Mouse (Mus musculus) yolk sac, embryonic 10.5 days (tissue): ENCODE data around the gene Bbip1.
"Not testable (repeated sequence)": the region's sequence is repeated elsewhere in the genome, so short reads cannot be mapped to it uniquely, and the experiment has no call there.

Experiments used
- DNase-seq: peaks from one replicate; pipeline ENCODE4 v3.0.0-alpha.2; 2017; ENCODE audit warnings: low spot score

Bbip1 gene

GRCm38 (mm10) chr19:53925338-53925751 lies 19.1 kb downstream of the Bbip1 start:
- no peak for DNase-seq

GRCm38 (mm10) chr19:53921996-53922395 lies 22.4 kb downstream of the Bbip1 start:
- not testable (repeated sequence) for DNase-seq

DNA sequence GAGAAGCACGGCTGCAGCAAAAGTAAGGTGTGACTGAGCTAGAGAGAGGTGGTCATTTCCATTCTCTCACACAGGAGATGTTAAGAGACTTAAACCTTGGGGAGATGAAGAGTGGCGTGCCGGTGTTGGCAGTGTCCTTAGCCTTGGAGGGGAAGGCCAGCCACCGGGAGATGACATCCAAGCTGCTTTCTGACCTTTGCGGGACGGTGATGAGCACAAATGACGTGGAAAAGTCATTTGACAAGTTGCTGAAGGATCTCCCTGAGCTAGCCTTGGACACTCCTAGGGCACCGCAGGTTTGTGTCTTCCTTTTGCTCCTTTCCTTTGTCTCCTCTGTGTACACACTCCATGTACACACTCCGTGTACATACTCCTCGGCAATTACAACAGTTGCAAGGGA lies 24.9 kb downstream of the Bbip1 start:
- DNase-seq, result no peak

- DNase-seq, result no peak
These were observed 29.5 kb downstream of the Bbip1 start for GRCm38 (mm10) chr19:53914950-53915349.

DNA sequence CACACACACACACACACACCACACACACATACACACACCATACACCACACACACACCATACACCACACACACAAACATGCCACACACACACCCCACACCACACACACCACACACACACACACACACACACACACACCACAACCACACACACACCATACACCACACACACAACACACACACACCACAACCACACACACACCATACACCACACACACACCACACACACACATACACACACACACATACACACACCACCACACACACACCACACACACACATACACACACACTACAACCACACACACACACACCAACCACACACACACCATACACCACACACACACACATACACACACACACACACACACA lies 37.7 kb downstream of the Bbip1 start:
- DNase-seq, result not testable (repeated sequence)

DNA sequence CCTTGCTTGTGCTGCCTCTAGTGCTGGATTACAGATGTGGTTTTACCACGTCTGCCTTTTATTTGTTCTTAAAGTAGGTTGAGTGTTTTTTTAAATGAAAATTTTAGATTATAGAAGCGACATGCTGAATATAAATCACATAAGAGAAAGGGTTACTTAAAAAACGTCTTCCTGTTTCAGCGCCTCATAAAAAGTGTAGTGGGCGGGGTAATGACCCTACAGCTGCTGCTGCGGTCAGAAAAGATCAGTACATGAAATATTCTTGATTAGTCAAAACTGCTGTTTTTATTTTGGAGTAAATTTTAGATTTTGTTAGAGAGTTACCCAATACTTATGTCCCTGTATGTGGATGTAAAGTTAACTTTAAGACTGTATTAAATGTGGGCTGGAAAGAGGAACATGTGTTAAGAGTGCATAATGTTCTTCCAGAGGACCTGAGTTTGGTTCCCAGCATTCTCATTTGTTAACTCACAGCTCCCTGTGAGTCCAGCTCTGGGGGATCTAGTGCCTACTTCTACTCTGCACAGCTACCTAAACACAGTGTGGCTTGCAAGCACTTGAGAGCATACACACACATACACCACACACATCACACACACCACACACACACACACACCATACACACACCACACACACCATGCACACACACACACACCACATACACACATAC lies 38.3 kb downstream of the Bbip1 start:
- DNase-seq, result no peak

DNA sequence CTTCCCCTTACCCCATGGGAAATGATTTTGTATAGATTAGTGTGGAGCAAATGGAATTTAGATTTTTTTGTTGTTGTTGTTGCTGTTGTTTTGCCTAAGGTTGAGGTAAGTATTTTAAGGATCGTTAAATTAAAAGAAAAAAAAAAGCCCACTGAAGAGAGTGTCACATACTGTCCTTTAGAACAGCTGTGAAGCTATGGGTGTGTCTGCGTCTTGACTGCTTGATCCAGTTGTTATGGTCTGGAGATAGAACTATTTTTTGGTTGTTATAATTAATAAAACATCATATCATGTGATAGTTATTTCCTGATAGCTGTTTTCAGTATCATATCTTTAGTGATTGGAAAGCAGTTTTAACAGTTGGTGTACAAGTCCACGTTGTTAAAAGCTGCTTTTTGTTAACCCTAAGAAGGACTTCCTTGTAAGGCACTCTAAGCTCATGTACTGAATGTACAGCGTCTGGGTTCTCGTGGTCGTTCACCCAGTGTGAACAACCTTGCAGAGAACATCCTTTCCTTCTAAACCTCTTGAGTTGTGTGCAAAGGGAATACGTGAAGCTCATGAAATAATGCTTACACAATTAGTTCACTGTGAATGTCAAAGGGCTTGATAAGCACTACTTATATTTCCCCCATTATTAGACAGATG lies 39.5 kb downstream of the Bbip1 start:
- no peak for DNase-seq

GRCm38 (mm10) chr19:53903507-53904321 lies 40.7 kb downstream of the Bbip1 start:
- peak; percentile 39 for DNase-seq

GRCm38 (mm10) chr19:53902739-53903487 lies 41.5 kb downstream of the Bbip1 start:
- DNase-seq, result peak; percentile 99

DNA sequence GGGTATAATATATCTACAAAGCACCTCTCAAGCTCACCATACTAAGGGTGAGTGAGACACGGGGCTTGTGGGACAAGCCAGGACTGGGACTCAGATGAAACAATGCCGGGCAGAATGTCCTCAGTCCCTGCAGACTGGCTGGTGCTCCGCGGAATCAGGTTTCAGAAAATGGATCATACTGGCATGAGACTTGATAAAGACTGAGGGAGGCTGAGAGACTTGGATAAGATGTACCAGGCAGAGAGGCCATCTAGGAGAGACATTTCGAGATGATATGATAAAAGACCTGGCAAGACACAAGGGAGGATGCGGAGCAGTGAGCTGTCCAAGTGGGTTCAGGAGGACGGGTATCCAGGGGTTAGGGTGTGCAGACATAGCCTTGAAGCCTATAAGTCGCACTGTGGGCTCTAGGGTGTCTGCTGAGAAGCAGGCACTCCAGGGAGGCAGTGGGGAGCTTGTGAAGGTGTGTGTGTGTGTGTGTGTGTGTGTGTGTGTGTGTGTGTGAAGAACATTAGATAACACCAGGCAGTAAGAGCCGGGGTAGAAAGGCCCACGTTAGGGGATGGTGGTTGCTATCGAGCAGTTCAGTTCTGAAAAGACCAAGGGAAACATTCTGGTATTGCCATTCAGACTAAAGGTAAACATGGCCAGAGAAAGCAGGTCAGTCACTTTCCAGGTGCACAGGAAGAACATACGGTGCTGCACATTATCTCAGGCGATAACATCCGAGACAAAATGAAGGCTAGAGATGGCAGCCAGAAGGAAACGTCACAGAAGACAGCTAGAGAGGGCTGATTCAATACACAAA lies 42.3 kb downstream of the Bbip1 start:
- DNase-seq, result no peak

DNA sequence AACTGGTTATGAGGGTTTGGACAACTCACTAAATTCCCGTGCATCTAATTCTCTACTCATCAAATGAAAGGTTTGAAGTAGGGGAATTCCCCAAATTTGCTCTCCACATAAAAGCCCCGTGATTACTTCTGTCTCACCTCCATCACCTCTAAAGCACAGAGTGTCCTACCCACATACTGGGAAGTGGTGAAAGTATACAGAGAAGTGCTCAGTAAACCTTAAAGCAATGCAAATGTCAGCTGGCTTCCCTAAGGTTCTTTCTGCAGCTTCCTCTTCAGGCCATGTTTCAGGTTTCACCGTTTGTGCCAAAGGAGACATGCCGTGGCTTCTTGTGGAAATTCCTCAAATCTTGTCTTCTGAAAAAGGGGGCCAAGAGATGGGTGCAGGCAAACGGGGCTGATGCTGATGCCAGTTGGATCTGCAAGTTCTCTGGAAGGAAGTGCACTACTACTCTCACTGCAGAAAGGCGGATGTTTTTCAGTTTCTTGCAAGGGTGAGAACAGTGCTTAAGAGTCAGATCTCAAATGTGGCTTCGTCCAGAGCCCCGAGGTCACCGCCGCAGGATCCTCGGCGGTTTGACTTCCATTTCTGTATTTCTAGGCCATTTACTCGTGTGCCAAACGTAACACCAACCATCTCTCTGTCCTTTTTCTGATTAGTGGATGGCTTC lies 44.4 kb downstream of the Bbip1 start:
- DNase-seq, result no peak

DNA sequence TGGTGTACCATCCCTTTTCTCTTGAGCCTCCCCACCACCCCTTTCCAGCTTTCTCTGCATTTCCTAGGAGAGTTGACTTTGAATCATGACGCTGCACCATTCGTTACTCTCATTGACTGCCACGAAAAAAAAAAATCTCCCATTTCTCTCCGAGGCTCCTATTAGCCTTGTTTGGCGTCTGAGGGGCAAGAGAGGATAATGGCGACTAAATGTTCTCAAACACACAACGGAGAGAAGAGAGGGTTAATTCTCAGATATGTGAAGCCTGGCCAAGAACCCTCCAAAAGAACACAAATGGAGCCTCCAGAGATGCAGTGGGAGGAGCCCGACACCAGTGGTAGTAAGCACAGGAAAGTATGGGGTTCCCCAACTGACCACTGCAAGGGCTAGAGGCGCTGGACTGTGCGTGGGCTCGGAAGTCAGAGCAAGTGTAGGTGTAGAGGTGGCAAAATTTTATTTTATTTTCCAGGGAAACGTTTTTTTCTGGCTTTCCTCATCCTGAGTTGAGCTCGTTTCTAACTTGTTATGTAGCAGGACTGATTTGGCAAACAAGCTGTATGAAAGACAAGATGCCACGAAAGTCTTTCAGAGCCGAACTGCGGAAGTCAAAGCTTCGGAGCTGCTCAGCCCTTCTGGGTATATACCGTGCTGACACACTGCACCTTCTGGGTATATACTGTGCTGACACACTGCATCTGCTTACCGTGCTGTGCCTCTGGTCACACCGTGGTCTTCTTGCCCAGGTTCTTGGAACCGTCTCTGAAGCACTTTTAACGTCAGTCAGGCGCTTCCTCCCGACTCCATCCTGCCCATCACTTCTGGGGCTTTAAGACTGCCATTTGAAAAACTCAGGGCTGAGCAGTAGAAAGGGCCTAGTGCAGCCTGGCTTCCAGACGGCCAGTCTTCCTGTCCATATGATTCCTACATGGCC lies 45.2 kb downstream of the Bbip1 start:
- DNase-seq, result no peak

DNA sequence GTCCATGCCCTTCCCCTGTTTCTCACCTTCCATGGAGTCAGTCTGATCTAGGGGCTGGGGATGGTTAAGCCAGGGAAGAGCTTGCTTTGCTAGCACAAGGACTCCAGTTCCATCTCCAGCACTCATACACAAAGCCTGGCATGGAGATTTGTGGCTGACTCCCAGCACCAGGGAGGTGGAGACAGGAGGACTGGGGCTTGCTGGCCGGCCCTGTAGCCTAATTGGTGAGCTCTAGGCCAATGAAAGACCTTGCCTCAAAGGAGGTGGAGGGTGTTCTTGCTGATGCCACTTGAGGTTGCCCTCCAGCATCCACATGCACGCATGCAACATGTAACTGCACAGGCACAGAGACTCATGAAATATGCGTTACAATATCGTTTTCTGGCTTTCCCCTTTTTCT lies 45.9 kb downstream of the Bbip1 start:
- no peak for DNase-seq

DNA sequence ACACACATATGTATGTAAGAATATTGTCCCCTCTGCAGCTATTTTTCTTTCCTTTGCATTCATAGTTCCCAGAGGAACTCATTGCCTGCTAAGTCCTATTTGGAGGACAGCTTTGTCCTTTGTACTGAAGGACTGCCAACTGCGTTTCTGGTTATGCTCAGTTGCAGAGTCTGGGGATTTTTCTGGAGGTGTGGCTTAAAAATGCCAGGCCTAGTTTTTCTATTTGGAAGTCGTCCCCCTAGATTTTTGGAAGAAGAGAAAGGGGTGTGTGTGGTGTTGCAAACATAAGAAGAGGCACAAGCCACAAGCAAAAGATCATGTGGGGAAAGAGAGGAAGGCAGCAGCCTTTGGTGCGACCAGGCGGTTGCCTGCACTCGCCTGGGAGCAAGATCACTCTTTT lies 46.4 kb downstream of the Bbip1 start:
- DNase-seq, result no peak

DNA sequence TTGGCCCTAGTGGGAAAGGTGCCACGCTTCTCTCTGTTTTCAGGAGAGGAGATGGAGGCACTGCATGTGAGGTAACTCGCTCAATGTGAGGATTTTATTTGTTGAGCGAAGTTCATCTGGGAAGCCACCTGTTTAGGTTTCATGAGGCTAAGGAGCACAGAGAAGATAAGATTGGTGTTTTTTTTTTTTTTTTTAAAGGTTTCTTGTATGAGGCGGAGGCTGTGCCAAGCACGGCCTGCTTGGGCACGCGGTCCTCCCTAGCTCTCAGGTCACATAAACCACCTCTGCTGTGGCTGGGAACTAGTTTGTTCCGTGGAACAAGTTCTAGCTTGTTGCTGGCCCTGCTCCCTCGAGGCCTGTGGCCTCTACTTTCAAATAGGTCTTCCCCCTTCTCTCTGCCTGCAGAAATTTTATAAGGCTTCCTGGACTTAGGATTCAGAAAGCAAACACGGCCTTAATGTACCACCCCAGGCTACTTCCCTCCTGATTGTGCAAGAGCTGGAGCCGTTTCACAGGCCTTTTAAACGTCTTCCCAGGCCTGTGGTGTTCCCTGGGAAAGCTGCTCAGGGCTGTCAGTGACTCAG lies 49.8 kb downstream of the Bbip1 start:
- peak; percentile 59 for DNase-seq

- DNase-seq, result no peak
These were observed 50.7 kb downstream of the Bbip1 start for GRCm38 (mm10) chr19:53893711-53894171.

DNA sequence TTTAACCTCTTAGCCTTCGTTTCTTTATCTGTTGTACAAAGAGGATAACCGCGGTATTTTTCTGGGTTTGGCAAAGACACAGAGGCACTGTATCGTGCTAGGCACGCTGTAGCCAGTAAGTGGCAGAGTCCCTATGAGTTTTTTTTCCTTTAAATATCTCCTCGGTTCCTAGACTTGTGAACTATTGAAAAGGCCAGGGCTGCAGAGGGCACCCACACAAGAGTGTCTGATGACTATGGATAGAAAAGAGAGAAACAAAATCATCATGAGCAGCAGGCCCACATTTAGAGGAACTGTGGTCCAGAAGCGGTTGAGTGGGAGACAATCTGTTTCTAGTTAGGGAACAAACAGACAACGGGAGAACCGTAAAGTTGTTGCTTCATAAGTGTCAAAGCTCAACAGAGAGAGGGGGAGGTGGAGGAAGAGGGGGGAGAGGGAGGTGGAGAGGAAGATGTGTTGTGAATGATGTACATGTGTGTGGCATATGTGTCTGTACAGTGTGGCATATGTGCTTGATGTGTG lies 51.5 kb downstream of the Bbip1 start:
- peak; percentile 20 for DNase-seq

GRCm38 (mm10) chr19:53892061-53892460 lies 52.4 kb downstream of the Bbip1 start, which contains the start of gene Pdcd4:
TSS of gene Pdcd4 (plus strand) at chr19:53892231.
- DNase-seq, result peak; percentile 27

- DNase-seq, result no peak
These were observed 52.9 kb downstream of the Bbip1 start for GRCm38 (mm10) chr19:53891569-53891968.
